Mouse (Mus musculus): ENCODE data around the gene Gm10840. TPM values are rescaled to one million over a fixed set of nuclear protein-coding genes. Genes with fewer than 3 reads are reported as not detected.

Gm10840 gene
- total RNA-seq (2023) = 6.0 to 12.4 TPM (median 8.7 TPM) in 4 replicates

GRCm38 (mm10) chr11:106160841-106161721 lies at the start of gene Gm10840, which contains the start of gene Limd2:
Gm10840 (plus strand) TSS chr11:106160850.
Limd2 (minus strand) TSS chr11:106160860.

DNA sequence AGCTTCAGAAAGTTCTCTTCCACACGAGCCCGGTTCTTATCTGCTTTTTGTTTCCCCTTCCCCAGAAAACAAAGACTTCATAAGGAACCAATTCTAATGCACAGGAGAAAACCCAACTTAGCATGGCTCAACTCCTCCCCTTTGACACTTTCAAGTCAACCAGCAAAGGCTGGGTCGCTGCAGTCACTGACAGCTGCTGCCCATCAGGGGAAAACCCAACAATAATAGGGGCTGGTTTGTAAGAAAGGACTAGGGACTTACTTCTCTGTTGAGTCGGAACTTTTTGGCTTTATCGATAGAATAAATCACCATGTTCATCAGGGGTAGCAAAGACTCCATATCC lies 41.4 kb downstream of the Gm10840 start, which contains the start of gene Strada:
Gene Strada (minus strand): TSS at position 46 of the 343 bp plus-strand sequence.

Other genes starting within 250 kb of the Gm10840 start
- 0.39 TPM in 1 of 4 replicates, not detected in the others for gene Cyb561, start 207.5 kb upstream of the Gm10840 start, total RNA-seq (2023)
- 0.15 to 0.25 TPM (median 0.18 TPM) in 3 of 4 replicates, not detected in the other for gene Ace, start 192.9 kb upstream of the Gm10840 start, total RNA-seq (2023)
- not detected in 4 replicates for gene Ace3, start 166.2 kb upstream of the Gm10840 start, total RNA-seq (2023)
- 0.16 to 0.35 TPM (median 0.21 TPM) in 3 of 4 replicates, not detected in the other for gene Kcnh6, start 152.7 kb upstream of the Gm10840 start, total RNA-seq (2023)
- gene Dcaf7, start 124.0 kb upstream of the Gm10840 start, total RNA-seq (2023) = 68.4 to 70.5 TPM (median 68.9 TPM) in 4 replicates
- gene Taco1, start 94.8 kb upstream of the Gm10840 start, total RNA-seq (2023) = 6.9 to 9.6 TPM (median 8.7 TPM) in 4 replicates
- 123 to 133 TPM (median 131 TPM) in 4 replicates for gene Map3k3, start 76.2 kb upstream of the Gm10840 start, total RNA-seq (2023)
- 449 to 469 TPM (median 459 TPM) in 4 replicates for gene Limd2, start within 50 bp of the Gm10840 start, total RNA-seq (2023)
- gene Strada, start 41.3 kb downstream of the Gm10840 start, total RNA-seq (2023) = 40.6 to 45.5 TPM (median 44.0 TPM) in 4 replicates
- 34.5 to 46.0 TPM (median 40.2 TPM) in 4 replicates for gene Ccdc47, start 55.5 kb downstream of the Gm10840 start, total RNA-seq (2023)
- gene Ddx42, start 56.1 kb downstream of the Gm10840 start, total RNA-seq (2023) = 62.9 to 70.1 TPM (median 66.8 TPM) in 4 replicates
- 56.4 to 76.1 TPM (median 69.5 TPM) in 4 replicates for gene Ftsj3, start 95.2 kb downstream of the Gm10840 start, total RNA-seq (2023)
- 48.0 to 55.8 TPM (median 52.8 TPM) in 4 replicates for gene Psmc5, start 95.3 kb downstream of the Gm10840 start, total RNA-seq (2023)
- gene Smarcd2, start 112.1 kb downstream of the Gm10840 start, total RNA-seq (2023) = 139 to 173 TPM (median 145 TPM) in 4 replicates
- gene Tcam1, start 115.8 kb downstream of the Gm10840 start, total RNA-seq (2023) = 0.32 to 0.42 TPM (median 0.41 TPM) in 3 of 4 replicates, not detected in the other
- 8.6 to 12.0 TPM (median 11.0 TPM) in 4 replicates for gene Gh, start 141.0 kb downstream of the Gm10840 start, total RNA-seq (2023)
- gene Cd79b, start 153.9 kb downstream of the Gm10840 start, total RNA-seq (2023) = 1,261 to 1,403 TPM (median 1,279 TPM) in 4 replicates
- gene Scn4a, start 192.4 kb downstream of the Gm10840 start, total RNA-seq (2023) = 17.0 to 20.9 TPM (median 18.2 TPM) in 4 replicates
- not detected in 4 replicates for gene Prr29, start 204.6 kb downstream of the Gm10840 start, total RNA-seq (2023)
- 73.9 to 83.6 TPM (median 78.4 TPM) in 4 replicates for gene Icam2, start 227.2 kb downstream of the Gm10840 start, total RNA-seq (2023)